Mouse (Mus musculus) midbrain, embryonic 10.5 days (tissue): Measurements from ENCODE around the gene Fndc11. TPM values are rescaled to one million over a fixed set of nuclear protein-coding genes. Genes with fewer than 3 reads are reported as not detected.

ENCODE experiments used
- DNase-seq: peaks from one replicate; pipeline ENCODE4 v3.0.0-alpha.2; 2017; ENCODE audit warnings: low spot score
- H3K27ac ChIP-seq: fragments of 300-500 bp; sonication (generic); replicated peaks from 2 replicates; pipeline ENCODE4 v1.5.1; 2016; ENCODE audit warnings: mild to moderate bottlenecking
- H3K27me3 ChIP-seq: fragments of 300-500 bp; sonication (generic); 2 replicates; pipeline ENCODE4 v1.6.1; 2016; ENCODE audit warnings: low read depth, mild to moderate bottlenecking; ENCODE audit not compliant: poor library complexity, severe bottlenecking
- H3K36me3 ChIP-seq: fragments of 300-500 bp; sonication (generic); 2 replicates; pipeline ENCODE4 v1.6.1; 2016; ENCODE audit warnings: mild to moderate bottlenecking, moderate library complexity
- H3K4me1 ChIP-seq: fragments of 300-500 bp; sonication (generic); 2 replicates; pipeline ENCODE4 v1.6.1; 2016
- H3K4me3 ChIP-seq: fragments of 300-500 bp; sonication (generic); 2 replicates; pipeline ENCODE4 v1.5.1; 2016; ENCODE audit warnings: mild to moderate bottlenecking, moderate library complexity
- H3K9me3 ChIP-seq: fragments of 300-500 bp; sonication (generic); replicated peaks from 2 replicates; pipeline ENCODE4 v1.6.1; 2016; ENCODE audit warnings: mild to moderate bottlenecking
- WGBS: fragments of 180-500 bp; shearing (Covaris S2); methylation state at CpG from one replicate; pipeline ENCODE4 v1.1.7; 2016; 5-methylcytosine and 5-hydroxymethylcytosine counted together
- polyA plus RNA-seq: library from polyadenylated mRNA; unstranded; fragments of >200 nt; fragmentation: Nextera tagmentation; extraction: Ambion mirVana; gene quantifications from 2 replicates; pipeline ENCODE4 v1.2.1, GENCODE M21; 2016

Fndc11 gene
- polyA plus RNA-seq, 1 experiment from 2014 or later: 0.10 TPM

GRCm38 (mm10) chr2:181243706-181244394 is 24.0 kb downstream of the Fndc11 start:
- Histone ChIP-seq H3K9me3 (no peaks in the 10 kb centered on the region), H3K27me3 (no peaks in the 10 kb centered on the region), H3K27ac (no peak overlapping the region), H3K4me1 (peaks cover 16% of the 10 kb centered on the region), H3K36me3 (no peaks in the 10 kb centered on the region), H3K4me3 (no peak overlapping the region)
- DNase-seq: no peak
- 38% methylated on average over 11 of the region's 11 CpGs for WGBS

GRCm38 (mm10) chr2:181245031-181245430 is 25.2 kb downstream of the Fndc11 start:
- DNase-seq: no peak
- Histone ChIP-seq H3K27ac (no peak overlapping the region), H3K9me3 (no peaks in the 10 kb centered on the region), H3K4me3 (no peak overlapping the region), H3K36me3 (no peaks in the 10 kb centered on the region), H3K4me1 (peaks cover 16% of the 10 kb centered on the region), H3K27me3 (no peaks in the 10 kb centered on the region)
- WGBS: 38% methylated on average over 2 of the region's 2 CpGs

GRCm38 (mm10) chr2:181249217-181249616 is 29.4 kb downstream of the Fndc11 start:
- WGBS: 85% methylated on average over 10 of the region's 10 CpGs
- Histone ChIP-seq H3K27ac (no peak overlapping the region), H3K36me3 (peaks cover 36% of the 10 kb centered on the region), H3K4me1 (no peaks in the 10 kb centered on the region), H3K27me3 (no peaks in the 10 kb centered on the region), H3K9me3 (no peaks in the 10 kb centered on the region), H3K4me3 (no peak overlapping the region)
- no peak for DNase-seq

GRCm38 (mm10) chr2:181251841-181252240 is 32.0 kb downstream of the Fndc11 start:
- 80% methylated on average over 1 of the region's 1 CpGs for WGBS
- no peak for DNase-seq
- H3K4me1 ChIP-seq: no peaks in the 10 kb centered on the region
- no peak overlapping the region for H3K4me3 ChIP-seq
- H3K27me3 ChIP-seq: no peaks in the 10 kb centered on the region
- H3K36me3 ChIP-seq: peaks cover 62% of the 10 kb centered on the region
- H3K9me3 ChIP-seq: no peaks in the 10 kb centered on the region
- H3K27ac ChIP-seq: no peak overlapping the region

- Histone ChIP-seq H3K9me3 (no peaks in the 10 kb centered on the region), H3K4me3 (no peak overlapping the region), H3K27me3 (no peaks in the 10 kb centered on the region), H3K4me1 (no peaks in the 10 kb centered on the region), H3K27ac (no peak overlapping the region), H3K36me3 (peaks cover 76% of the 10 kb centered on the region)
- no peak for DNase-seq
- WGBS: 75% methylated on average over 1 of the region's 1 CpGs
These were observed 33.4 kb downstream of the Fndc11 start for GRCm38 (mm10) chr2:181253248-181253647.

- H3K36me3 ChIP-seq: peaks cover 95% of the 10 kb centered on the region
These were observed 47.0 kb downstream of the Fndc11 start for GRCm38 (mm10) chr2:181266839-181267238.

GRCm38 (mm10) chr2:181272092-181272491 is 52.3 kb downstream of the Fndc11 start:
- H3K9me3 ChIP-seq: no peaks in the 10 kb centered on the region
- 88% methylated on average over 2 of the region's 2 CpGs for WGBS
- H3K36me3 ChIP-seq: peaks cover 95% of the 10 kb centered on the region

More at GRCm38 (mm10) chr2:181266839-181267238, 47.0 kb downstream of the Fndc11 start:
- H3K27me3 ChIP-seq: no peaks in the 10 kb centered on the region
- no peaks in the 10 kb centered on the region for H3K4me1 ChIP-seq
- H3K9me3 ChIP-seq: no peaks in the 10 kb centered on the region
- no peak overlapping the region for H3K4me3 ChIP-seq
- 92% methylated on average over 2 of the region's 2 CpGs for WGBS
- no peak overlapping the region for H3K27ac ChIP-seq
- no peak for DNase-seq

More at GRCm38 (mm10) chr2:181272092-181272491, 52.3 kb downstream of the Fndc11 start:
- Histone ChIP-seq H3K4me1 (no peaks in the 10 kb centered on the region), H3K27ac (no peak overlapping the region), H3K4me3 (no peak overlapping the region), H3K27me3 (no peaks in the 10 kb centered on the region)
- no peak for DNase-seq

Other genes starting within 250 kb of the Fndc11 start
- gene Col20a1, start 233.5 kb upstream of the Fndc11 start, polyA plus RNA-seq: 0.14 and 0.52 TPM in 2 replicates
- gene Chrna4, start 176.5 kb upstream of the Fndc11 start, polyA plus RNA-seq: 17.9 and 23.8 TPM in 2 replicates
- 3.5 and 9.7 TPM in 2 replicates for gene Kcnq2, start 84.7 kb upstream of the Fndc11 start, polyA plus RNA-seq
- 0.29 TPM in 1 of 2 replicates, not detected in the other for gene Eef1a2, start 63.0 kb upstream of the Fndc11 start, polyA plus RNA-seq
- gene Ppdpf, start 32.8 kb upstream of the Fndc11 start, polyA plus RNA-seq: 375 and 418 TPM in 2 replicates
- 0.07 TPM in 1 of 2 replicates, not detected in the other for gene Ptk6, start 17.2 kb upstream of the Fndc11 start, polyA plus RNA-seq
- gene Srms, start 6.8 kb upstream of the Fndc11 start, polyA plus RNA-seq: 0.10 and 0.20 TPM in 2 replicates
- 0.62 and 0.78 TPM in 2 replicates for gene Helz2, start 22.0 kb downstream of the Fndc11 start, polyA plus RNA-seq
- 18.1 and 21.8 TPM in 2 replicates for gene Gmeb2, start 68.0 kb downstream of the Fndc11 start, polyA plus RNA-seq
- 133 and 240 TPM in 2 replicates for gene Stmn3, start 94.5 kb downstream of the Fndc11 start, polyA plus RNA-seq
- 61.5 and 71.4 TPM in 2 replicates for gene Rtel1, start 99.7 kb downstream of the Fndc11 start, polyA plus RNA-seq
- 45.0 and 50.5 TPM in 2 replicates for gene Zgpat, start 144.9 kb downstream of the Fndc11 start, polyA plus RNA-seq
- 79.2 and 85.6 TPM in 2 replicates for gene Arfrp1, start 145.4 kb downstream of the Fndc11 start, polyA plus RNA-seq
- gene Lime1, start 160.1 kb downstream of the Fndc11 start, polyA plus RNA-seq: 26.0 and 32.2 TPM in 2 replicates
- 16.8 and 19.0 TPM in 2 replicates for gene Zbtb46, start 239.4 kb downstream of the Fndc11 start, polyA plus RNA-seq